Mouse (Mus musculus): Measurements from ENCODE around the gene Mapk7.

GRCm38 (mm10) chr11:61441670-61442069 lies 52.5 kb downstream of the Mapk7 start:
- TF ChIP-seq CTCF (IDR thresholded peaks at IDR 0.05; ENCODE audit: extremely low read depth, insufficient read length, insufficient replicate concordance, low read depth, low read length) = no peak
- TF ChIP-seq POLR2A (IDR thresholded peaks at IDR 0.05; ENCODE audit: low read depth, low read length) = no peak

Measured in small intestine, adult 2 months (tissue).